Mouse (Mus musculus) CD8-positive naive resting alpha-beta T cell, adult 2 months (primary cell): ENCODE measurements around the gene Ltbp1.

ENCODE experiments used
- DNase-seq, 2 experiments: peaks; one replicate each; pipeline ENCODE4 v3.0.0; 2022; ENCODE audit warnings: low read depth in 2 of 2, low spot score in 2 of 2

The Ltbp1 gene

GRCm38 (mm10) chr17:75004820-75005219 is 548 bp upstream of the Ltbp1 start:
- peak in 1 of 2 experiments; percentile 8 for DNase-seq

GRCm38 (mm10) chr17:75005685-75006680 is 615 bp downstream of the Ltbp1 start:
- DNase-seq, result no peak

GRCm38 (mm10) chr17:75010955-75011354 is 5.6 kb downstream of the Ltbp1 start:
- DNase-seq, result no peak

- no peak for DNase-seq
These were observed 7.8 kb downstream of the Ltbp1 start for GRCm38 (mm10) chr17:75013211-75013610.

DNA sequence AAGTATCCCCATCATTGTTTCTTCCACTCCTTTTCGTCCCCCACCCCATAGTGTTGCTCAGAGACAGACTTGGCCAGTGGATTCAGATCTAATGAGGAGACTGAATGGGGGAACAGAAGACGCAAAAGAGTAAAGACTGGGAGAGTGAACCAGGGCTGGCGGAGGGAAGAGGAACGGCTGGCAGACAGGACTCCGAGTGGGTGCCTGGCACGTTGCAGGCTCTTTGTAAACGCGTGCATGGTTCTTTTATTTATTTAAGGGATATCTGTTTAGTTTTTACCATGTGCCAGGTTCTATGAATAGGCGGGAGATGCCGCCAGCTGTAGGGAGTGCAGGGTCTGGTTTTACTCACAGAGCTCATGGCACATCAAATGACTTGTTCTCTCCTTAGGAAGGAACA is 8.5 kb downstream of the Ltbp1 start:
- no peak for DNase-seq

GRCm38 (mm10) chr17:75014601-75015356 is 9.4 kb downstream of the Ltbp1 start:
- DNase-seq, result no peak

DNA sequence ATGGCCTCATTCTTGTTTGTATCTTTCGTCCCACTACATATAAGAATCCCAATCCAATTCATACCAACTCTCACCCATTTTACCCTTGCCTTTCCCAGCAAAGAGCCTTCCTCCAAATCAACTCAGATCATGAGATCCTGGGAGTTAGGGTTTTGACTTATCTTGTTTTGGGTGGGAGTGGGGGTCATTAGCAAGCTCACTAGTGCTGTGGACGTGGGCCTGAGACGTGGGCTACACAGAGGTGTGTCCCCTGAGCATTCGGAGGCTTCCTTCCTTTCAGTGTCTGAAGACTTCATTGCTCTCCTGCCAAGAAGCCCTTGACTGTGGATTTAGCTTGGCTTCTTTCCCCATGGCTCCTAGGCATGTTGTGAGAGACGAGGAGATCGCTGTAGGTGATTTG is 10.2 kb downstream of the Ltbp1 start:
- DNase-seq, result no peak

- no peak for DNase-seq
These were observed 12.1 kb downstream of the Ltbp1 start for GRCm38 (mm10) chr17:75017423-75017822.

GRCm38 (mm10) chr17:75018142-75018541 is 12.8 kb downstream of the Ltbp1 start:
- DNase-seq, result no peak

- no peak for DNase-seq
These were observed 14.7 kb downstream of the Ltbp1 start for GRCm38 (mm10) chr17:75020026-75020425.

- no peak for DNase-seq
These were observed 15.3 kb downstream of the Ltbp1 start for GRCm38 (mm10) chr17:75020619-75021018.

DNA sequence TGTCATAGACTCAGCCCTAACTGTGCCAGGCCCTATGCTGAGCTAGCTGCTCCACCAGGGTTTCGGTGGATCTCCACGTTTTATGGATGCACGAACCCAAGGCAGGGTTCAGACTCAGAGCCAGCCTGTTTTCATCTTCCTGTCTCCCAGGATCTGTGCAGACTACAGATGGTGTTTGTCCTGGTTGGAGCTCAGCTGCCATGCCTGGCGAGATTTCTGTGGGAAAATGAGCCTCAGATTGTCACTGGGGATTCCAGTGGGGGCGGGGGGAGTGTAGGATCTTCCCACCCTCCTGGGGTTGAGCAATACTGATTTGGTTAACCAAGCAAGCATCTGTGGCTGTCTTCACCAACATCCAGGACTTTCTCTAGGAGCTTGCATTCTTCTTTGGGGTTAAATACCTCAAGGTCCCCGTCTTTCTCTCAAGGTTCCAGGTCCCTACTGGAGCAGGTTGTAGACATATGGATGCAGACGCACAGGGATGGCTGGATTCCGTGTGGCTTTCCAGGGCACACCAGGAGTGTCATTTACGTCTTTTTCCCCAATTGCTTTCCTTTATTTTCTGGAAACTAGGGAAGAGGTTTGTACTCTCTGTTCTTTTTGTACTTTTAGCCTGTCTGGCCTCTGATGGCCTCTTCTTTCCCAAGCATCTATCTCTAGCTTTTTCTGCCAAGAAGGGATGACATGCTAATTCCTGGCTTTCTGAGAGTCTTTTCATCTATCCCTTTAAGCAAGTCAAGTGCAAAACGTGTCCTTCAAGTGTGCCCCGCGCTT is 22.2 kb downstream of the Ltbp1 start:
- DNase-seq, result no peak

GRCm38 (mm10) chr17:75033356-75033755 is 28.0 kb downstream of the Ltbp1 start:
- no peak for DNase-seq

GRCm38 (mm10) chr17:75033872-75034615 is 28.7 kb downstream of the Ltbp1 start:
- no peak for DNase-seq

DNA sequence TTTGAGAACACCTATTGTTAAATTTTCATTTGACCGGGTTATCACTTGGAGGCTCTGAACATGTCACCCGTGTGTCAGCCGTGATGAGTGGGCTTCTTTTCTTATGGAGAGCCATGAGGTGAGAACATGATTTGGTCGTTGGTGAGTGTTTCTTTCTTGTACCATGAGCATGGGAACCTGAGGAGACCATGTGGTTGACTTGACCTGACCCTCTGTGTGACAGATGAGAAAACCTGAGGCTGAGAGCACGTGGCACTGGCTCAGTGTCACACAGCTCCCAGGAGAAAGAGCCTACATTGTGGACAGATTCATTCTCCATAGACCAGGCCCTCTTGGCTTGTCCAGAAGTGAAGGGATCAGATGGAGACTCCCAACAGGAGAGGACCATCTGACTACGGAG is 31.5 kb downstream of the Ltbp1 start:
- DNase-seq, result no peak

GRCm38 (mm10) chr17:75039017-75039416 is 33.6 kb downstream of the Ltbp1 start:
- no peak for DNase-seq

- DNase-seq, result no peak
These were observed 44.1 kb downstream of the Ltbp1 start for GRCm38 (mm10) chr17:75049366-75049969.

GRCm38 (mm10) chr17:75051440-75051925 is 46.1 kb downstream of the Ltbp1 start:
- DNase-seq, result no peak

DNA sequence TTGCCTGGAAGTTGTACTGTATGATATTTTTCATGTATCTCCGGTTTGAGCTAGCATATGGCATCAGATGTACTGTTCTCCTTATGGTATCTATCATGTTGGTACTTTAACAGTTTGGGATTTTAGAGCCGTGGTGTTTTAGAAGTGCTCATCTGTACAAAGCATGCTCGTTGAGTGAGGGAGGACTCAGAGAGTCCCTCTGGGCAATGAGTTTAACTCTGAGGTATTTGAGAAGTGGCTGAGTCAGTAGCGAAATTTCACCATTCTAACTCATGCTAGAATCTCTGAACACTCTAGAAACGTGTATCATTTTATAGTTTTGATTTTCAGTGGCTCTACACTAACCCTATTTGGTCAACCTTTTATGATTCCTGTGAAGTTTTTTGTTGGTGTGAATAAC is 49.9 kb downstream of the Ltbp1 start:
- DNase-seq, result no peak

DNA sequence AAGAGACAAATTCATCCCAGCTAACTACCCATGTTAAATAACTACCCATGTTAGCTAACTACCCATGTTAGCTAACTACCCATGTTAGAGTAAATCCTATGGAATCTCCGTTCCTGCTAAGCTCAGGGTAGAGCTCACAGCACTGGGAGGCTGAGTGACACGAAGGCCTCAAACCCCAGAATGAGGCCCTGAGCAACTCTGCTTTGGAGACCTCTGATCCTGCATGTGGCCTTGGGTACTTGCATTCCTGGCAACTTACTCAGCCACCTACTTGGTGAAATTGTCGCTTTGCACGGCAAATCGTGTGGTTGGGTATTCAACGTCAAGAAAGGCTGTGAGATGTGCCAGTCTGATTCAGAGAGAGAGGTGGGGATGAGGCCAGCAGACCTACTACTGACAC is 50.6 kb downstream of the Ltbp1 start:
- no peak for DNase-seq
